Mouse (Mus musculus): Measurements from ENCODE around the gene Pappa. TPM values are rescaled to one million over a fixed set of nuclear protein-coding genes. Genes with fewer than 3 reads are reported as not detected.

Gene Pappa
- polyA plus RNA-seq, 1 experiment from 2014 or later: 1.7 TPM

DNA sequence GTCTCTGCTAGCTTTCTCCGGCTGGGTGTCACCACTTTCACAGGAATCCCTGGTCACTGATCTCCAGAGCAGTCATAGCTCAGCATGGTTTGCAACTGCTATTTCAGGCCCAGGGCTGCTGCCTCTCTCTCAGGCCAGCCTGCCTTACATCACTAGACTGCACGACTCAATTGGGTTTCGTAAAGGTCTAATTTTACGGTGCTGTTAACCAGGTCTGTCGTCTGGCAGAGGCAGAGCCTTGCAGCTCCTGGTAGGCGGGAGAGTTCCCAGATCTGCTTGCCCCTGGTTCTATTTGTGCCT, 3.3 kb downstream of the Pappa start:
- Histone ChIP-seq H3K36me3 (no peaks in the 10 kb centered on the region), H3K4me3 (replicated peaks) (peak overlapping the region; percentile 57), H3K27me3 (no peaks in the 10 kb centered on the region; the same call in 1 of the 2 replicates), H3K27ac (replicated peaks) (peak overlapping the region; percentile 80; the same call in 1 of the 2 replicates), H3K4me2 (replicated peaks) (peak overlapping the region; percentile 93), H3K9ac (no peak overlapping the region), H3K4me1 (peaks cover 20% of the 10 kb centered on the region), H3K9me3 (replicated peaks) (no peaks in the 10 kb centered on the region)
- ATAC-seq (ENCODE audit: insufficient number of reproducible peaks, low FRiP score, low TSS enrichment, low read depth): peak; percentile 45; the same call in 1 of the 2 replicates
- 22% methylated on average over 6 of the region's 6 CpGs for WGBS

DNA sequence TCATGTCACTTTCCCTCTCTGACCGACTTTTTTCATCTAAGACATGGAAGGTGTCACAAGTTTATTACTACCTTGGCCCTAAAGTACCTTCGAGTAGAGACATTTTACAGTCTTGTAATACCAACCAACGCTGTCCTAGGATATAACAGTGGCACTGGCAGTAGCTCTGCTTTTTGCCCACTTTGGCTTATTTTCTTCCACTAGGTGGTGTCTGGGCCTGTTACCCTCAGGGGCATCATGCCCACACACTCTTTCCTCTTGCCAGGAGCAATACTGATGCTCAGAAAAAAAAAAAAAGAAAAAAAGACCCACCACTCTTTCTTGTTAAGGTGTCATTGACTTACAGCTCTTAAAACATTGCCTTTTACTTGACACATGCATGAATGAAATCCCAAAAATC, 8.7 kb downstream of the Pappa start:
- Histone ChIP-seq H3K4me1 (no peaks in the 10 kb centered on the region), H3K36me3 (no peaks in the 10 kb centered on the region), H3K9ac (no peak overlapping the region), H3K27ac (replicated peaks) (no peak overlapping the region), H3K27me3 (no peaks in the 10 kb centered on the region; the same call in 1 of the 2 replicates), H3K9me3 (replicated peaks) (no peaks in the 10 kb centered on the region), H3K4me3 (replicated peaks) (no peak overlapping the region), H3K4me2 (replicated peaks) (no peak overlapping the region)
- ATAC-seq (ENCODE audit: insufficient number of reproducible peaks, low FRiP score, low TSS enrichment, low read depth): no peak
- WGBS: 74% methylated on average over 3 of the region's 3 CpGs

DNA sequence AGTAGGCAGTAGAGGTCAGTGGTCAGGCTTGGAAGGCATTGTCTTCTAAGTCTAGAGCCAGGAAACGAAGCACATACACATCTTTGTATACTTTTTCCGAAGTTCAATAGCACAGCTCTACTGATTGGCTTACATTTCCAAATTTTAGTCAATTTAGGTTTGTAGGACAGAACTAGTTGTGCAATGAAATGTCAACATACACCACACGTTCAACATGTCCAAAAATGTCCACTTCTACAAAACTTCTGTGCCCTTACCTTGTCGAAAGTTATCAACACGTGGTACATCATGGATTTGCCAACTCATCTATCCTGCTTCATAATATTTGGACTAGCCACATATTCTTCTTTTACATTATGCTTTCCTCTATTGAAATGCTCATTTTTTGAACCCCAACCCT, 10.4 kb downstream of the Pappa start:
- WGBS: 84% methylated on average over 5 of the region's 5 CpGs
- H3K36me3 ChIP-seq: no peaks in the 10 kb centered on the region
- H3K9me3 ChIP-seq (replicated peaks): no peaks in the 10 kb centered on the region
- no peak overlapping the region for H3K9ac ChIP-seq
- no peak overlapping the region for H3K27ac ChIP-seq (replicated peaks)
- H3K4me2 ChIP-seq (replicated peaks): no peak overlapping the region
- no peak for ATAC-seq (ENCODE audit: insufficient number of reproducible peaks, low FRiP score, low TSS enrichment, low read depth)
- no peaks in the 10 kb centered on the region; the same call in 1 of the 2 replicates for H3K27me3 ChIP-seq
- no peak overlapping the region for H3K4me3 ChIP-seq (replicated peaks)
- H3K4me1 ChIP-seq: no peaks in the 10 kb centered on the region

DNA sequence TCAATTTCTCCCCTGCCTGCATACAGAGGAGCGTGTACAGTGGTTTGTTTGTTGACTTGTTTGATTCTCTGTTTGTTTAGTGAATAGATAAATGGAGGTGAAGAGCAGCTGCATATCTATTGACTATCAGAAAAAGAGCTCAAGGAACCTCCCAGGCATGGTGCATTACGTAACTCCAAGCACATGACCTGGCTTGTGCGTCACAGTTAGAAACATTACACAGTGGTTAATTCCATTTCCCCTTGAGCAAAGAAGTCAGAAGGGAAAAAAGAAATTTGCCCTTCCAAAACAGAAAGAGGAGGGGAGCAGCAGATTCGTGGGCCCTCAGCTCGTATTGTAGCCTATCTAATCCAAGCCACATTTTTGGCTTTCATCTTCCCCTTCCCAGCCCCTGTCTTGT, 11.1 kb downstream of the Pappa start:
- H3K9me3 ChIP-seq (replicated peaks): no peaks in the 10 kb centered on the region
- no peak overlapping the region for H3K27ac ChIP-seq (replicated peaks)
- no peaks in the 10 kb centered on the region for H3K27me3 ChIP-seq
- 34% methylated on average over 5 of the region's 5 CpGs for WGBS
- no peaks in the 10 kb centered on the region for H3K36me3 ChIP-seq
- no peak overlapping the region for H3K4me2 ChIP-seq (replicated peaks)
- H3K4me3 ChIP-seq (replicated peaks): no peak overlapping the region
- H3K9ac ChIP-seq: no peak overlapping the region
- no peak for ATAC-seq (ENCODE audit: insufficient number of reproducible peaks, low FRiP score, low TSS enrichment, low read depth)
- H3K4me1 ChIP-seq: no peaks in the 10 kb centered on the region

GRCm38 (mm10) chr4:65136541-65136940, 12.6 kb downstream of the Pappa start:
- Histone ChIP-seq H3K4me2 (replicated peaks) (no peak overlapping the region), H3K4me3 (replicated peaks) (no peak overlapping the region), H3K36me3 (no peaks in the 10 kb centered on the region), H3K27me3 (no peaks in the 10 kb centered on the region), H3K27ac (replicated peaks) (no peak overlapping the region), H3K9me3 (replicated peaks) (no peaks in the 10 kb centered on the region), H3K4me1 (no peaks in the 10 kb centered on the region), H3K9ac (no peak overlapping the region)
- WGBS: 77% methylated on average over 3 of the region's 3 CpGs
- ATAC-seq (ENCODE audit: insufficient number of reproducible peaks, low FRiP score, low TSS enrichment, low read depth): peak; percentile 57; the same call in 1 of the 2 replicates

GRCm38 (mm10) chr4:65146936-65147335, 23.0 kb downstream of the Pappa start:
- no peak for ATAC-seq (ENCODE audit: insufficient number of reproducible peaks, low FRiP score, low TSS enrichment, low read depth)
- Histone ChIP-seq H3K4me1 (no peaks in the 10 kb centered on the region), H3K27ac (replicated peaks) (no peak overlapping the region), H3K27me3 (no peaks in the 10 kb centered on the region), H3K9ac (no peak overlapping the region), H3K9me3 (replicated peaks) (no peaks in the 10 kb centered on the region), H3K4me2 (replicated peaks) (no peak overlapping the region), H3K36me3 (no peaks in the 10 kb centered on the region), H3K4me3 (replicated peaks) (no peak overlapping the region)
- 37% methylated on average over 1 of the region's 1 CpGs for WGBS

DNA sequence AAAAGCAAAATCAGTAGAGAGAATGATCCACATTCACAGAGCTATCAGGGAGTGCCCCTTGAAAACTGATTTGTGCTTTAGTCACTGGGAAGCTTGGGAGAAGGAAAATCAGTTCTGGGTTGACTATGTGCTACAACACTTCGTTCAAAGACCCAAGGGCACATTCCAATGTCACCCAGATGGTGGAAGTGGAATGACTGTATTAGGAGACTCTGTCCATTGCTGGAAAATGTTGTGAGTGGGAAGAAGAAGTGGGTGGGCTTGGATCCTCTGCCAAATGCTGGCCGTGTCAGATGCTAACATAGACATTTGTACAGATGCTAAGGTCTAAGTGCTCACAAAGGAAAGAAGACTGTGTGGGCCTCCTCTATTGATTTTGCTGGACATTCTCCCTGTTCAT, 29.6 kb downstream of the Pappa start:
- Histone ChIP-seq H3K4me2 (replicated peaks) (no peak overlapping the region), H3K9me3 (replicated peaks) (no peaks in the 10 kb centered on the region), H3K9ac (no peak overlapping the region), H3K36me3 (no peaks in the 10 kb centered on the region), H3K4me3 (replicated peaks) (no peak overlapping the region), H3K27ac (replicated peaks) (no peak overlapping the region), H3K4me1 (no peaks in the 10 kb centered on the region), H3K27me3 (no peaks in the 10 kb centered on the region)
- ATAC-seq (ENCODE audit: insufficient number of reproducible peaks, low FRiP score, low TSS enrichment, low read depth): no peak
- WGBS: 70% methylated on average over 2 of the region's 2 CpGs

DNA sequence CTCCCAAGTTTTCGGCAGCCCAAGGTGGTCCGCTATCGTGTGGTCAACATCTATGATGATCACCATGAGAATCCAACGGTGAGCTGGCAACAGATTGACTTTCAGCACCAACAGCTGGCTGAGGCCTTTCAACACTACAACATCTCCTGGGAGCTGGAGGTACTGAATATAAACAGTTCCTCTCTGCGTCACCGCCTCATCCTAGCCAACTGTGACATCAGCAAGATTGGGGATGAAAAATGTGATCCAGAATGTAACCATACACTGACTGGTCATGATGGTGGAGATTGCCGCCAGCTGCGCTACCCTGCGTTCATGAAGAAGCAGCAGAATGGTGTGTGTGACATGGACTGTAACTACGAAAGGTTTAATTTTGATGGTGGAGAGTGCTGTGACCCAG, 32.3 kb downstream of the Pappa start:
- Histone ChIP-seq H3K27me3 (no peaks in the 10 kb centered on the region), H3K36me3 (no peaks in the 10 kb centered on the region), H3K27ac (replicated peaks) (no peak overlapping the region), H3K9me3 (replicated peaks) (no peaks in the 10 kb centered on the region), H3K4me2 (replicated peaks) (no peak overlapping the region), H3K4me1 (no peaks in the 10 kb centered on the region), H3K9ac (no peak overlapping the region), H3K4me3 (replicated peaks) (no peak overlapping the region)
- no peak for ATAC-seq (ENCODE audit: insufficient number of reproducible peaks, low FRiP score, low TSS enrichment, low read depth)
- WGBS: 89% methylated on average over 10 of the region's 10 CpGs

GRCm38 (mm10) chr4:65158651-65159050, 34.7 kb downstream of the Pappa start:
- Histone ChIP-seq H3K36me3 (no peaks in the 10 kb centered on the region), H3K27ac (replicated peaks) (no peak overlapping the region), H3K27me3 (no peaks in the 10 kb centered on the region), H3K4me2 (replicated peaks) (no peak overlapping the region), H3K4me1 (no peaks in the 10 kb centered on the region), H3K9me3 (replicated peaks) (no peaks in the 10 kb centered on the region), H3K4me3 (replicated peaks) (no peak overlapping the region), H3K9ac (no peak overlapping the region)
- WGBS: 87% methylated on average over 3 of the region's 3 CpGs
- ATAC-seq (ENCODE audit: insufficient number of reproducible peaks, low FRiP score, low TSS enrichment, low read depth): no peak

DNA sequence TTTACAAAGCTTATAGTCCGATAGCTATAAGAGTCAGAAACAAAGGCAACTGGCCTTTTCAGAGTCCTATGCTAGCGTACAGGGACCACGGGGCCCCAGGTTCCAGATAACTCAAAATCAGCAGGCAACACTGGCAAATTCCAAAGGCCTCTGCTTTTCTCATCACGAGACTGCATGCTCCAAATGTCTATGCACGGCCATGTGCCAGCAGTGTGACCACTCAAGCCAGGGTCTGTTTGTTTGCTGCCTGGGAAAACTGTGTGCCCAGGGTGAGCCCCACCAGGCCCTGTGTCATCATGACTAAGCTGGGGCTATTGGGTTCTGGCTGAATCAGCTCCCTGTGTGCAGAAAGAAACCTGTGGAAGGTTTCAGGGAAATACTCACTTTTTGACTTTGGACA, 35.5 kb downstream of the Pappa start:
- Histone ChIP-seq H3K27me3 (no peaks in the 10 kb centered on the region), H3K4me3 (replicated peaks) (no peak overlapping the region), H3K9ac (no peak overlapping the region), H3K9me3 (replicated peaks) (no peaks in the 10 kb centered on the region), H3K36me3 (no peaks in the 10 kb centered on the region), H3K27ac (replicated peaks) (no peak overlapping the region), H3K4me1 (no peaks in the 10 kb centered on the region), H3K4me2 (replicated peaks) (no peak overlapping the region)
- no peak for ATAC-seq (ENCODE audit: insufficient number of reproducible peaks, low FRiP score, low TSS enrichment, low read depth)
- WGBS: 77% methylated on average over 5 of the region's 5 CpGs

DNA sequence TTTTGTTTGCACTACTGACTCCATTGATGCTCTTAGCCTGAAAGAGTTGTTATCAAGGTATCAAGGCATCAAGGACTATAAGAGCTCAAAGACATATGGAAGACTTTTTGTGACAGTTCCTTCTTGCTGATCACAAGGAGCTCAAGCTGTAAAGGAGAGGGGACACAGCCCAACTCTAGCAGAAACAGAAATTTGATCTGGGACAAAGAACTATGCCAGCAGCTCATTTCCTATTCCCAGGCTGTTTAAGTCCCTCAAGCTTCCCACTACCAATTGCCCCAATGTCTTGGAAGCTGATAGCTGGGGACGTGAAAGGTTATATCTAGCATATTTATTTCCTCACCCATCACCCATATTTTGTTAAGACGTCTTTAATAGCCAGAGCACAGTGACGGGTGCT, 39.7 kb downstream of the Pappa start:
- Histone ChIP-seq H3K27ac (replicated peaks) (no peak overlapping the region), H3K4me2 (replicated peaks) (no peak overlapping the region), H3K4me3 (replicated peaks) (no peak overlapping the region), H3K9me3 (replicated peaks) (no peaks in the 10 kb centered on the region), H3K9ac (no peak overlapping the region), H3K36me3 (no peaks in the 10 kb centered on the region), H3K4me1 (no peaks in the 10 kb centered on the region), H3K27me3 (no peaks in the 10 kb centered on the region)
- no peak for ATAC-seq (ENCODE audit: insufficient number of reproducible peaks, low FRiP score, low TSS enrichment, low read depth)
- WGBS: 56% methylated on average over 3 of the region's 3 CpGs

- no peak for ATAC-seq (ENCODE audit: insufficient number of reproducible peaks, low FRiP score, low TSS enrichment, low read depth)
- no peak overlapping the region for H3K4me2 ChIP-seq (replicated peaks)
- no peak overlapping the region for H3K9ac ChIP-seq
- H3K9me3 ChIP-seq (replicated peaks): no peaks in the 10 kb centered on the region
- H3K4me1 ChIP-seq: no peaks in the 10 kb centered on the region
- H3K36me3 ChIP-seq: no peaks in the 10 kb centered on the region
- H3K4me3 ChIP-seq (replicated peaks): no peak overlapping the region
- 80% methylated on average over 3 of the region's 3 CpGs for WGBS
- H3K27me3 ChIP-seq: no peaks in the 10 kb centered on the region
- H3K27ac ChIP-seq (replicated peaks): no peak overlapping the region
Measured at GRCm38 (mm10) chr4:65166288-65166835, 42.4 kb downstream of the Pappa start.
